Mouse (Mus musculus) ovary, adult 10 weeks (tissue): ENCODE data around the gene Bzw1. TPM values are rescaled to one million over a fixed set of nuclear protein-coding genes. Genes with fewer than 3 reads are reported as not detected.

Experiments
- polyA plus RNA-seq: library from polyadenylated mRNA; stranded (reverse); fragments of 350-450 nt; fragmentation: Illumina TruSeq; extraction: RNeasy Lipid Tissue Mini Kit (QIAGEN cat#74804); gene quantifications from one replicate; pipeline ENCODE4 v1.2.3, GENCODE M21; 2014

Bzw1 gene
- 890 TPM for polyA plus RNA-seq

GRCm38 (mm10) chr1:58392652-58393283 lies at the start of gene Bzw1:
Gene Bzw1, plus strand, starts transcription at chr1:58392898.

DNA sequence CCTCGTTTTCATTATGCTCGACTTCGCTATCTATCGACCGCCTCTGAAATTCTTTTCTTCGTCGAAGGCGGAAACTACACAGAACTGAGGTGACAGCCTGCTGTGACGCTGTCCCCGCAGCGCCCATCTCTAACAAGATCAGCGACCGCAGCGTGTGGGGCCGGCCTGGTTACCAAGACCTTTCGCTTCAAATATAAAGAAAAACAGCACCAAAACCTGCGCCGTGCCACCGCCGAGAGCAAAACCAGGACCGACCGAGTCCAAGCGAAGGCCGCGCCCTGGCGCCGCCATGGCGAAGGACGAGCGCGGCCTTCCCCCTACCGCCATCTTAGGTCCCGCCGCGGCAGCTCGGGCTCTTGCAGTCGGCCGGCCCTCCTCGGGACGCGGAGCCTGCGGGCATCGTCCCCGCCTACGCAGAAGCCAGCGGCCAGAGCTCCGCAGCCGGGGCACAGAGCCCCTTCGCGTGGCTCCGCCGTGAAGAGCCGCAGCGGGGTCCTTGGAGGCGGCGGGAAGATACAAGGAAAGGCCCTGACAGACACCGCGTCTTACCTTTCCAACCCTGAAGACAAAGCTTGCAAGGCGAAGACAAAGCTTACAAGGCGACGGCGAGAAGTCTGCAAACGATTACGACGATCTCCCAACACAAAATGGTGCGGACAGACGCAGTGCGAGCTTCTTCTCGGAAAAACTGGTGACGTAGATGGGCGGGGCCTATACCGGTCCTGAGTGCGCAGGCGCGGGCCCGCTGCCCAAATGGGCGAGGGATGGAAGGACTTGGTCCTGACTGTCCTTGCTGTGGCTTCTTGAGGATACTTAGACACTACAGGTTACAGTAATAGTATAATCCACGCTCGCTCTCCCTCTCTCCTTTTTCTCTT lies 30.9 kb downstream of the Bzw1 start, which contains the start of gene Clk1:
Gene Clk1 (minus strand): TSS at position 696 of the 878 bp plus-strand sequence.

DNA sequence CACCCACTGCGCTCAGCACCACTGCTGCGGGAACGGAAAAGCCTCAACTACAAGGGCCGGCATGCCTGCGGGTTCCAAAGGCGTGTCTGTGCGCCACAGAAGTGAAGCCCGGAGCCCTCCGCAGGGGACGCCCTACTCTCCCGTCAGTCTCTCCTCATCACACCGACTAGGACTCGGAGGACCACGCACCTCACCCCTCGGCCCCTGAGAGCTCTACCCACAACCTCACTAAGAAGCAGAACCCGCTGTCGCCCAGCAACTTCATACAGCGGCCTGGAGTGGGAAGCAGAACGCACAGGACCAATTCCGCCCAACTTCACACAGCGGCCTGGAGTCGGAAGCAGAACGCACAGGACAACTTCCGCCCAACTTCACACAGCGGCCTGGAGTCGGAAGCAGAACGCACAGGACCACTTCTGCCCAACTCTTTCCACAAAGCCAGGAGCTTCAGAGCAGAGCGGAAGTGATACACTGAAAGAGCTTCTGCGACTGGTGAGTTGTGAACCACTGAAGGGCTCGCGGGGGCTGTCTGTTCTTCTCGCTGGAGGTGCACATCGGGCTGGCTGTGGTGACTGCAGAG lies 52.5 kb downstream of the Bzw1 start, which contains the start of the genes Nif3l1 and Ppil3:
Gene Nif3l1 (plus strand): TSS at position 9 of the 580 bp plus-strand sequence.
Gene Ppil3 (minus strand): TSS at position 344 of the 580 bp plus-strand sequence.

Other genes with a start within 250 kb of the Bzw1 start
- 1.7 TPM for gene Aox4, start 182.5 kb upstream of the Bzw1 start, polyA plus RNA-seq
- gene Aox2, start 114.6 kb upstream of the Bzw1 start, polyA plus RNA-seq: 0.94 TPM
- gene Clk1, start 31.2 kb downstream of the Bzw1 start, polyA plus RNA-seq: 379 TPM
- 37.1 TPM for gene Nif3l1, start 52.3 kb downstream of the Bzw1 start, polyA plus RNA-seq
- 185 TPM for gene Ppil3, start 52.6 kb downstream of the Bzw1 start, polyA plus RNA-seq
- gene Orc2, start 112.2 kb downstream of the Bzw1 start, polyA plus RNA-seq: 121 TPM
- gene Fam126b, start 193.4 kb downstream of the Bzw1 start, polyA plus RNA-seq: 67.4 TPM
- 45.4 TPM for gene Ndufb3, start 193.5 kb downstream of the Bzw1 start, polyA plus RNA-seq